Mouse (Mus musculus) c-Kit-positive CD71-positive TER-119-positive erythroid progenitor cells, embryonic 14.5 days (primary cell): ENCODE results near the gene Myo6.
A peak's percentile ranks its signal among the peaks of the same experiment; 100 is the strongest.

ENCODE experiments used
- DNase-seq: peaks from one replicate; pipeline ENCODE4 v3.0.0-alpha.2; 2013; ENCODE audit warnings: low spot score

Myo6 gene

GRCm38 (mm10) chr9:80164611-80165474, at the start of gene Myo6:
TSS of gene Myo6 (plus strand) at chr9:80165031.
- peak; percentile 81 for DNase-seq

GRCm38 (mm10) chr9:80145992-80146587, 18.7 kb upstream of the Myo6 start:
- no peak for DNase-seq

GRCm38 (mm10) chr9:80149594-80149993, 15.2 kb upstream of the Myo6 start:
- no peak for DNase-seq

- no peak for DNase-seq
Measured at GRCm38 (mm10) chr9:80155277-80155676, 9.6 kb upstream of the Myo6 start.

GRCm38 (mm10) chr9:80156780-80157179, 8.1 kb upstream of the Myo6 start:
- DNase-seq: no peak

GRCm38 (mm10) chr9:80157840-80158465, 6.9 kb upstream of the Myo6 start:
- DNase-seq: no peak

DNA sequence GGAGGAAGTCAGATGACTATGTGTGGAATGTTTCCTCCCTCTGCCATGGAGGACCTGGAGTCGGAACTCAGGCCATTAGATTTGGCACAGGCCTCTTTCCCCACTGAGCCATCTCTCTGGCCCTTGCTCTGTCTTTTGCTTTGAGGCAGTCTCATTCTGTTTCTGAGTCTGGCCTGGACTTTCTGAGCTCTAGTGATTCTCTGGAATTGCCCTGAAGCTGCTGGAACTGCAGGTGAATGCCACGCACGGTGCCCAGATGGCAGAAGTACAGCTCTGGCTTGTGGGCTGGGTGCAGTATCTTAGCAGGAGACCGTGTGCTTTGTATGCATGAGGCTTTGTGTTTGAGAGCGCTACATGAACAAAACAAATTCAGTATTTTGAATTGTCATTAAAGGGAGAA, 5.9 kb upstream of the Myo6 start:
- no peak for DNase-seq

DNA sequence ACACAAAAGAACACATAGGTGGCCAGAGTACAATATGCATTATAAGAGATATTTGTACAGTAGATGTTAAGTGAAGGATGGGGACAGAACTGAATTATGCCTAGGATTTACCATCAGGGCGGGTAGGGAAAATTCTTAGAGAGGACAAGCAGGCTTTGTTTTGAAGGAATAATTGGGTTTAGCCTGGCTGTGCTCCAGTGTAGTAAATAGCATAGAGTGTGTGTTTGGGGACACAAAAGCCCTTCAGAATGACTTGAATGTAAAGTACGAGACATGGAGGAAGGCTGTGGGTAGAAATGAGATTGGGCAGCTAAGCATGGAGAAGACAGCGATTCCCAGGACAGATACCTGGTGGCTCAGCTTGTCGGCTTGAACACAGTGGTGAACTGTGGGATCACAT, 3.4 kb upstream of the Myo6 start:
- no peak for DNase-seq

GRCm38 (mm10) chr9:80163126-80163723, 1.6 kb upstream of the Myo6 start:
- DNase-seq: no peak

DNA sequence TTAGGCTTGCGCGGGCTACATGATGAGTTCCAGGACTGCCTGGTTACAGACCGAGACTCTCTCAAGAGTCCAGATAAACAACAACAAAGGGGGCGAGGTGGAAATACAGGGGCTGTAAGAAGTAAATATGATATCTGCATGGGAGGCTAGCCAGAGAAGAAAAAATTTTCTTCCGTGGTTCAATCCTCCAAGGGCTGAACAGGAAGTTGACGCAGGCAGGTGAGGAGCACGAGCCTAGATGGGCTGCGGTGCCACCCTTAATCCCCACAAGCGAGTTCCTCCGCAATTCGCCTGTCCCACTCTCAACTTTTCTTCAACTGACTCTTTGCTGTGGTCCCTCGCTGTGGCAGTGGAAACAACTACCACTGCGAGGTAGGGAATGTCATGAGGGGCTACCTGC, 640 bp upstream of the Myo6 start:
- DNase-seq: peak; percentile 16

DNA sequence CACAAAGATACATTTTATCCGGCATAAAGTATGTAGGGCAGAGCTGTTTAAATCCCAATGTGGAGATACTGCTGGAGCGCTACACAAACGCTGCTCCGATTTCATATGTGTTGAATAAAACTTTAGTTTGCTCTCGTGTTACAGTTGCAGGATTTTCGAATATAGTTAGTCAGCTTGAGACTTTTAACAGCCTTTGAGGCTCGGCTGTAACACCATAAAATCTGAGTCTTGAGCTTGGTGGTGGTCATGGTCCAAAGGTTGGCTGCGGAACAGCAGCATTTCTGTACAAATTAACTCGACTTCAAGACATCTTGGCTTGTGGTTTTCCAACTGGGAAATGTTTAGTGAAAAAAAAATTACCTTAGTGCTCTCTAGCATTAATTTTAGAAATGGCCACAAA, 859 bp downstream of the Myo6 start:
- DNase-seq: no peak

DNA sequence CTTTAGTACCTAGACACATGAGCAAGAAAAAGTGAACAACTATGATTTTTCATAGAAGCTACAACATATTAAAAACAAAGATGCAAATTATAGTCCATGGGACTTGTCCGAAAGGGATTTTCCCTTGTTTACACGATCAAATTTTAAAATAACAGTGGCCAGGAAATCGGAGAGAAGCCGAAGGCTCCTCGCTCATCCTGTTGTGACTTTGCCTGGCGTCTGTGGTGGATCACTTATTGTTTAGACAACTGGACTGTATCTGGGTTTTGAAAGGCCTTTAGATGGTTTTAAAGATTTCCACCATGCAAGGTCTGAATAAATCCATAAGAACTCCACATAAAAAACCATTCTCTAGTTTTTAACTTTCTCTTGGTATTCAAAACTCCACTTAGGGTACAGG, 1.6 kb downstream of the Myo6 start:
- DNase-seq: no peak

DNA sequence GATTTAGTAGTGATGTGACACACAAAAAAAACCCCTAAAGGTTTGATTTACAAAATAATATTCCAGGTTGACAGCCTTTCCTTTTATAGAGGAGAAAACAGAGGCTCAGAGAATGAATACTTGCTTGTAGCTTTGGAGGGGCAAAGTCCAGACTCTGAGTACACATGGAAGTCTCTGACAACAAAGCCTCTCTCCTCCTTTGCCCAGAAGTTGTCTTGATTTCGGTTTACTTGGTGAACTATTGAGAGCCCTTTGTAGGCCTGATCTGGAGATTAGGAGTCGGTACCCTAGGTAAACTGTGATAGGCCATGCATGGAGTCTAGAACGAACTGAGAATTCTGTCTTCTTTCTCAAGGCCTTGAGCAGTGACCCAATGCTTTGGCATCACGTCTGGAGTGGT, 2.3 kb downstream of the Myo6 start:
- no peak for DNase-seq

- DNase-seq: no peak
Measured at GRCm38 (mm10) chr9:80169551-80169950, 4.7 kb downstream of the Myo6 start.

DNA sequence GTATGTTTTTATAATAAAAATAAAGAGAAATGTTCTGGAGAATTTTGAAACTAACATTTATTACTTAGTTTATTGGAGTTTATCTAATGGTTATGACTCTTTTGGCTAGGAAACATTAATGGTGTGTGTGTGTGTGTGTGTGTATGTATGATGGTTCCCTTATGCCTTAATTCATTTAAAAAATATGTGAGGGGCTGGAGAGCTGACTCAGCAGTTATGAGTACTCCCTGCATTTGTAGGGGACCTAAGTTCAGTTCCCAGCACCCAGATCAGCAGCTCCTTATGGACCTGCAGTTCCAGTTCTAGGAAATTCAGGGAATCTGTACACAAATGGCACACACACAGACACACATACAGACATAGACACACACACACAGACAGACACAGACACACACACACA, 6.4 kb downstream of the Myo6 start:
- no peak for DNase-seq

DNA sequence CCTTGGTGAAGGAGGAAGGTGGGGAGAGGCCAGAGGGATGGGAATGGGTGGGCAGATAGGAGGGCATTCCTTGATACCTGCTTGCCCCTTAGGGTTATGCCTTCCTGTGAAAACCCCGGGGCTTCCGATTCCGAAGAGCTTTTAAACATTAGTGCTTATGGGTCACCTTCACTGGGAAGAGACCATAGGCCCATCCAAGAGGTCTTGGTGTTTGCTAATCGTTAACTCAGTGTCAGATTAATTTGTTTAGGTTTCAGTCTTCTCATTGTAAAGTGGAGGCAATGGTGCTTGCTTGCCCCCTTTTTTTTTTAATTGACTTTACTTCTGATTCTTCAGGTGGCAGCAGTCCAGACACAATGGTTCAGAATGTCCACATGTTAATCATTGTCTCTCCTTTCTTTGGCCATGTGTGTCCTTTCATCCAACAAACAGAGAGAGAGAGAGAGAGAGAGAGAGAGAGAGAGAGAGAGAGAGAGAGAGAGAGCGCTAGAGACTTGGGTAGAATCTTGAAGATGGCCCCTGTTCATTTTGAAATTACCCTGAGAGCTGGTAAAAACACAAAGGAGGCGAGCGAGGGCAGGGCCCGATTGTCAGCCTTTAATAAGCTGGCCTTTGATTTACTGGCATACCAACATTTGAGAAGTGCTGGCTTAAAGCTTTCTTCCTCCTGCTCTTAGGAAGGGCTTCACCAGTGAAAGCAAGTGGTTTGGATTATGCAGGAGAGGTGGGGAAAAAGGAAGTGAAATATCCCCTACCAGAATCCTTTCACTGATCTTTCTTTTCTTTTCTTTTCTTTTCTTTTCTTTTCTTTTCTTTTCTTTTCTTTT, 7.8 kb downstream of the Myo6 start:
- DNase-seq: no peak

DNA sequence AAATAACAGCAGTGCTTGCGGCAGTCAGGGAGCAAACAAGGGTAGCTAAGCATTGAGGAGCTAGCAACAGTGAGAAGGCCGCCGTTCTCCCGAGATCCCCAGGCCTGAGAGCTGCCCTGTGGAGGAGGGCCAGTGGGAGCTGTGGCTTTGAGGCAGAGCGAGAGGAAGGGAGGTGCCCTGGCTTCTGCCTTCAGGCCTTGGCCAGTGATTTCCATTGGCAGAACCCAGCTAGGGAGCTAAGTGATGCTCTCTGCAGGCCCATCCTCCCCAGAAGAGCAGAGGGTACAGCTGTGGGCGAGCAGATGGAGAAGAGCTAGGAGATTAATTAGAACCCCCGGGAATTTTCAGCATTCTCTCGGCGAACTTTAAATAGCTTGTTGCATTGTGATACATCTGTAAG, 8.8 kb downstream of the Myo6 start:
- DNase-seq: no peak

GRCm38 (mm10) chr9:80176696-80177478, 12.1 kb downstream of the Myo6 start:
- no peak for DNase-seq

DNA sequence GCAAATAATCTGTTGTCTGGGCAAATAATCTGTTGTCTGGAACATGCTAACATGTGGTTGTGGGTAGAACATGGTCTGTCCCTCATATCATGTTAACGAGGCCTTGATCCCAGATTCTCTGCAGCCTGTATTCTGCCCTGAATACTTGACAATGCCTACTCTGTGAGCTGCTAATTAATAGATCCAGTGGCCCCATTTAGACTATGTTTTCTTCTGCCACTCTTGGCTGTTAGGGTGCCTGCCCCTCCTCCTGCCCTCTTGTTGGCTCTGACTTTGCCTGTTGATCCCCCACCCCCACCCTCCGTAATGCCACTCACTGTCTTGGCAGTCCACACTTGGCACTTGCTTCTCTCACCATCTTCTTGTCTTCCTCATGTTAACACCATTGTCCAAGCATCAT, 13.8 kb downstream of the Myo6 start:
- no peak for DNase-seq

- no peak for DNase-seq
Measured at GRCm38 (mm10) chr9:80179688-80180087, 14.9 kb downstream of the Myo6 start.

DNA sequence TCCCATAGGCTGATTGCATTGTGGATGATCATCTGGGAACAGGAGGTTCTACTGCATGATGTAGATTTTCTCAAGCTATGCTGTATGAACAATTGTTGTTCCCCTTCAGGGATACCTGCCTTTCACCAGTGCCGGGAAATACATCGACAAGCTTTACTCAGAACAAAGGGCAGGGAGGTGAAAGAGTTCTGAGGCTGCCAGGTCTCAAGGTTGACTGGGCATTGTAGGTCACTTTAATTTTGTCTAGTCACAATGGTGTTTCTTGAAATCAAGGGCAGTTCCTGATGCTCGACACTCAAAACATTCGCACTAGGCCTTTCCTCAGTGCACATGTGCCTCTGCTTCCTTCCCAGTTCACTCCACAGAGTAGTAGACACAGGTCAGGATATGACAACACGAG, 15.9 kb downstream of the Myo6 start:
- DNase-seq: no peak
